ENCODE assay signal across 16 mouse cellular contexts in genomic region chr10:98305667-98306066, GRCm38 (mm10).
"Had no signal": no experiment of that assay in that cellular context is flagged by ENCODE, and none has a peak within 500 bp of the region (broad histone marks: within the 10 kb centered on the region; RNA-seq: fewer than 3 reads in every experiment).

No protein-coding gene starts in this region.

- H3K4me1 ChIP-seq: neural tube, embryonic 12.5 days; neural tube, embryonic 13.5 days; neural tube, embryonic 15.5 days; stomach, embryonic 15.5 days had no signal

- H3K9me3 ChIP-seq: neural tube, embryonic 12.5 days; neural tube, embryonic 13.5 days; neural tube, embryonic 15.5 days; stomach, embryonic 15.5 days had no signal

- H3K4me2 ChIP-seq: neural tube, embryonic 12.5 days; neural tube, embryonic 13.5 days; neural tube, embryonic 15.5 days; stomach, embryonic 15.5 days had no signal

- H3K36me3 ChIP-seq: neural tube, embryonic 12.5 days; neural tube, embryonic 13.5 days; neural tube, embryonic 15.5 days; stomach, embryonic 15.5 days had no signal

- H3K9ac ChIP-seq: neural tube, embryonic 12.5 days; neural tube, embryonic 13.5 days; neural tube, embryonic 15.5 days; stomach, embryonic 15.5 days had no signal

- DNase-seq: retina, postnatal 1 day; right cerebral cortex, adult 18-20 months; right cerebral cortex, postnatal 14 days; right cerebral cortex, postnatal 25 days; right cerebral cortex, postnatal 4 days; spleen, adult 18-20 months; thymus, adult 18-20 months; thymus, postnatal 14 days; thymus, postnatal 25 days; thymus, postnatal 36 days; thymus, postnatal 4 days had no signal

- H3K4me3 ChIP-seq: neural tube, embryonic 12.5 days; neural tube, embryonic 13.5 days; neural tube, embryonic 15.5 days; stomach, embryonic 15.5 days had no signal

- H3K27me3 ChIP-seq: neural tube, embryonic 12.5 days; neural tube, embryonic 13.5 days; neural tube, embryonic 15.5 days; stomach, embryonic 15.5 days had no signal

- H3K27ac ChIP-seq: neural tube, embryonic 12.5 days; neural tube, embryonic 13.5 days; neural tube, embryonic 15.5 days; stomach, embryonic 15.5 days; stomach, postnatal 0 days had no signal
